Mouse (Mus musculus) right cerebral cortex, postnatal 25 days (tissue): ENCODE measurements at regions not wholly inside any gene's neighbourhood (a gene's known extent, or its start where the extent isn't known, plus 50 kb on each side); places are given as distances from the start of the nearest gene placed in this dataset.

Experiments
- DNase-seq: peaks from one replicate; pipeline ENCODE4 v3.0.0; 2022

GRCm38 (mm10) chr1:120921540-120921939, 319.3 kb downstream of the En1 start:
- no peak for DNase-seq

DNA sequence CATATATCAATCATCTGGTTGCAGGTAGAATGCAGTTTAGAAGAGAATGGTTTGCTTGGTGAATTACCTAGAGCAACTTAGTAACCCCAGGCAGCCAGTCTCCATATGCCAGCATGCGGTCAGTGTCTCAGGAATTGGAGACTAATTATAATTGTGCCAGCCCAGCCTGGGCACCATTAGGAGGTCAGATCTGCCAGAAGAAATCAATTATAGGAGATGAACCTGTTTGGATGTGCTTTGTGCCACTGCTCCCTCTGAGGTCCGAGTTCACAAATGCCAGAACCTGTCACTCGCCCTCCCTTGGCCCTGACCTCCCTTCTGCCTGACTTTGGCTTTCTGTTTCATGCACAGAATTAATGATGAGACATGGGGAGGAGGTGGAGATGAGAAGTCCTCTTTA, 323.1 kb downstream of the En1 start:
- DNase-seq: no peak

GRCm38 (mm10) chr1:120930141-120930540, 327.9 kb downstream of the En1 start:
- DNase-seq: no peak

DNA sequence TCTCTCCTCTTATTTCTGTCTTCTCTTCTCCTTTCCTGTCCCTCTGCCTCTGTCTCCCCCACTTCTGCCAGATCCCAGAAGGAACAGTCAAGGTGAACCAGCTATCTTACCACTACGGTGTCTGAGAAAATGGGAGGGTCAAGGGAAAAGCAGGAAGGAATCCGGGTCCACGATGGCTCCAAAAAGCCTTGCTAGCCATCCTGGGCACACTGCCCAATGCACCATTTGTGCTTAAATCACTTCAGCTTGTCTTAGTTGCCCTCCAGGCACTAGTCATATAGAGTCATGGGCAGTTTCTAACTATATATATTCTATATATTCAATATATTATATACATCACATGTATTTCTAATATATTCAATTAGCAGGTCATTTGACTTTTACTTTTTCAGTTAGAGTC, 333.1 kb downstream of the En1 start:
- no peak for DNase-seq

DNA sequence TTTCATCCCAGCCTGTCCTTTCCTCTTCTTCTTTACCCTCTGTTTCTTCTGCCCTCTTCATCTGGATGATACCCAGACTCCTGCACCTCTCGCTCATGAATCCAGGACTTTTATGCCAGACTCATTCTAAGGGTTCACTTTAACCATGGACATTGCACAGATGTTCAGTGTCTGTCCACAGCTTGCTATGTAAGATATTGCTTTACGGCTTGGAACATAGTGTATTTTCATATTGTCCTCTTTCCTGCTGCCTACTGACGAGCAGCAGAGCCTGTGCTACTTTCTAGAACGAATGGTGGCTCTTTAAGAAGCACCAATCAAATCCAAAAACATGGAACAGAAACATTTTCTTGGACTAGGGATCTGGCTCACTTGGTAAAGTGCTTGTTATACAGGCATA, 341.5 kb downstream of the En1 start:
- no peak for DNase-seq

GRCm38 (mm10) chr1:120946349-120946748, 344.1 kb downstream of the En1 start:
- no peak for DNase-seq

- DNase-seq: no peak
Measured at GRCm38 (mm10) chr1:120961235-120961634, 359.0 kb downstream of the En1 start.

DNA sequence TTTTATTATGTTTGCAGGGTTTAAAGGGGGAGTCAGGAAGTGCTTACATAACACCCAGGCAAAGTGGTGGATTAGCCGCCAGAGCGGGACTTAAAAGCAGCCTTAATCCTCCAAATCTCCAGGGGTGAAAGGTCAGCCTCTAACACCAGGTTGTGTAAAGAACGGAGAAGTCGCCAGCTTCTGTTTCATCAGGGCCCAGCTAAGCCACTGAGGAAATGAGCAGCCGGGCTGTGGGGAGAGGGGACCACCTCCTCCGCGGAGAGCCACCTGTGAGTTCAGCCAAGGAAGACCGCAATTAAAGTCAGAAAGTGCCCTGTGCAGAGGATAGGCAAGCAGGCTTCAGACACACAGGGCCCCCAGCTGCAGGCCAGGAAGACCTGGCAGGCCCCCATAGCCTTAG, 359.8 kb downstream of the En1 start:
- DNase-seq: no peak

DNA sequence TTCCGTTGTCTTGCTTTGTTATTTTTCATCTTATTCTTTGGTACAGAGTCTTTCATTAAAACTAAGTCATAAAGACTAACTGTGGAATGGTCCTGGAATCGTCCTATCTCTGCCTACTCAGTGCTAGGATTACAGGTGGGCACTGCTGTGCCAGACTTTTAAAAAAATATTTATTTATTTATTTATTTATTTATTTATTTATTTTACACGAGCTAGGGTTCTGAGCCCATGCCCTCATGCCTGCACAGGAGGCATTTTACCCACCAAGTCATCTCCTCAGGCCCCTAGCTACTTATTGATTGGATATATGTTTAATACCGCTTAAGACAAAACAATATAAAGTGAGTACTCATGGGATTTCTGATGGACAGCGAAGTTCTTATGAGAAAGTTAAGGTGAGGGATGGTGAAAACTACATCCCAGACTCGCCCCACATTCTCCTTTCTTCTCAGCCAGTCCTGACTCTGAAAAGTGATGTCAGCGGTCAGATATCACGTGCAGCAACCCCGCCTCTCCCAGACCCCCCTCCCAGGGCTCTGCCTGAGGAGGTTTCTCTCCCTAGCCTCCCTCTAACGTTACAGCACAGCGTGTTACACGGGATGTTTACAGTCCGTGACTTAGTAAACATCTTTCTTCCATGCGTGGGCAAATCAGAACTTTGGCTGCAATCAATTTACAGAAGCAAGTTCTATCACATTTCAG, 361.4 kb downstream of the En1 start:
- no peak for DNase-seq

DNA sequence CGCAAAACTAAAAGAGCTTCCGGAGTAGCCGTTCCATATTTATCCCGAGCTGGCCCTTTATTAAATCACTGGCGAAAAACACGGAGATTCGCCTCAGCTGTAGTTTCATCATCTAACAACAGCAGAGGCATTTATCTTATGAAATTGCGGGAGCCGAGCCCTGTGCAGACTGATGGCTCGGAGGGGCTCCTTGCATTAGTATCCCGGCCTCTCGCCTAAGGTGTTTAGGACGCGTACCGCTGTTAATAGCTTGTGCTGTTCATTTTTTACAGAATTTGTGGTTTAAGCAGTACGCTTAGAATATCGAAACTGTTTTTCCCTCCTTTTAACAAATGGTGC, 361.9 kb downstream of the En1 start:
- no peak for DNase-seq

DNA sequence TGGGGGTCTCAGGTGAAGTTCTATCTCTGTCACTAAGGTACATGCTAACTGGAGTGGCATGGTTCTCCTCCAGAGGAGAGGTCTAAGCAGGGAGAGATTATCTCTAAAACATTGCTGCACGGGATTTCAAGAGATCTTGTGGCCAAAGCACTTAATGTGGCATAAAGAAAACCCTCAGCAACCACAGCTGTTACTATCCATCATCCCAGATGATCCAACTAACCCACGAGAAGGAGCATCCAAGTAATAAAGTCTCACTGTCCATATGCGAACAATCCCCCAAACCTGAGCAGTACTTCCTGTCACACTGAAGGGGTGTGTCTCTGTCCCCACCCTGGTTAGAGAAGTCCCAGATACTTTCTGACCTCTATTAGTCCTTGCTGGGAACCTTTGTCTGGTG, 363.9 kb downstream of the En1 start:
- DNase-seq: no peak

DNA sequence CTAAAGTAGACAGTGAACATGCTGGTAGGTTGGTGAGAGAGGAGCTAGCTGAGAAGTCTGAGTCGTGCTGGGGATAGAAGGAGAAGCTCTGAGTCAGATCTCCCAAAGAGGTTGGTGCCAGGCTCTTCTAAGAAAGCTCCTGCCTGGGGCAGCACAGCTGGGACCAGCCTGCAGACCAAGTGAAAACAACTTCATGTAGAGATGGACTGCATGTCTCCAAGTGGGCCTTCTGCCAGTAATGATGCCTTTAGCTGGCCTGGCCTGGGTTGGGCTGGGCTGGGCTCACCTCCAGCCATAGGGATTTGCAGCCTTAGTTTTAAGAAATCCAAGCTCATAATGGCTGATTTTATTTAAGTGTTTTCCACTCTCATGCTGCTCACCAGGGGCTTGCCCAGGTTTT, 357.7 kb downstream of the Insig2 start:
- DNase-seq: no peak

- no peak for DNase-seq
Measured at GRCm38 (mm10) chr1:121004535-121004934, 327.9 kb downstream of the Insig2 start.

DNA sequence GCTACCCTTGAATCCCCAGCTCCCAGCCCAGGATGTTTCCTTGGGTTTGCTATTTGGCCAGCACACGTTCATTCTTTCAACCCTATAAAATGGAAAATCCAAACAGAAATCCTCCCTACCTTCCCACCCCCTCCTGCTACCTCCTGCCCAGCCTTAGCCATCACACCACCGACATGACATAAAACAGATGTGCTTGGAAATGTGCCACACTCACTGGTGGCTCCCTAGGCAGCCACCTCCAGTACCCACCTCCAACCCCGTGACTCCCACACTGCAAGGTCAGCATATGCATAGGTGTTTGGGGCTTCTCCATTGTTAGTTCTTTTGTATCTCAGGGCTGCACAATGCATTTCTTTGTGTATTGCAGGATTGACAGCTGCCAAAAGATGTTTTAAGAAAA, 327.2 kb downstream of the Insig2 start:
- no peak for DNase-seq

DNA sequence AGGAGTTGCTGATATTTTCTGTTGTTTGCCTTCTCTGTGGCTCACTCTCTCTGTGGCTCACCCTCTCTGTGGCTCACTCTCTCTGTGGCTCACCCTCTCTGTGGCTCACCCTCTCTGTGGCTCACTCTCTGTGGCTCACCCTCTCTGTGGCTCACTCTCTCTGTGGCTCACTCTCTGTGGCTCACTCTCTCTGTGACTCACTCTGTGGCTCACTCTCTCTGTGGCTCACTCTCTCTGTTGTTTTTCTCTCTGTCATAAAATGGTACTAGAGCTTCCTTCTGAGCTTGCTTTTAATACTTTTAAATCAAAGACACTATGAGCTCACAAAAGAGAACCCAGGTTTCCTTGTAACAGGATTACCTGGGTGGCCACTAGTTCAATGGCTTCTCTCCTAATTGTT, 320.3 kb downstream of the Insig2 start:
- no peak for DNase-seq

DNA sequence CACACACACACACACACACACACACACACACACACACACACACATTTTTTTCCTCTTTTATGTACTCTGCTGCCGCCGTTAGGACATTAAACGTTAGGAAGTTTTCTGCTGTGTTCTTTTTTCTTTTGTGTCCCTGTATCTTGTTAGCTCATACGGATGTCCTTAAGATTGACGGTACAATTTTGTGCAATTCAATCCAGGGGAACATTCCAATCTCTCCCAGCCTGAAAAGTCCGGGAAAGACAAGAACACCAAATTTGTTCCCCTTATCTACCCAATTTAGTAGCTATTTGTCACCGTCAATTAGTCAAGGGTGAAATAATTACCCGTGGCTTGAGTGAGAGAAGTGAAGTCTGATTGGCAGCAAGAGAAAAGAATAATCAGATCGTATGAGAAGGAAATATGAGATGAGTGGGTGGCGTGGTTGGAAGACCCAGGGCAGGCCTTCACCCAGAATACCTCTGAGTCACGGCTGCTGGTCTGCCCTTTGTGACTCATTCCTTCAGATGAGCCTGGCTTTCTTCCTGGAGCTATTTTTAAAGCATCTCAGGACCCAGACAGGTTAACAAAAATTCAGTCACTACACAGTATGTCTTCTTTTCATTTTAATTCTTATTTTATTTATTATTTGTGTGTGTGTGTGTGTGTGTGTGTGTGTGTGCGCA, 318.4 kb downstream of the Insig2 start:
- no peak for DNase-seq

- no peak for DNase-seq
Measured at GRCm38 (mm10) chr1:121029375-121029774, 303.0 kb downstream of the Insig2 start.

DNA sequence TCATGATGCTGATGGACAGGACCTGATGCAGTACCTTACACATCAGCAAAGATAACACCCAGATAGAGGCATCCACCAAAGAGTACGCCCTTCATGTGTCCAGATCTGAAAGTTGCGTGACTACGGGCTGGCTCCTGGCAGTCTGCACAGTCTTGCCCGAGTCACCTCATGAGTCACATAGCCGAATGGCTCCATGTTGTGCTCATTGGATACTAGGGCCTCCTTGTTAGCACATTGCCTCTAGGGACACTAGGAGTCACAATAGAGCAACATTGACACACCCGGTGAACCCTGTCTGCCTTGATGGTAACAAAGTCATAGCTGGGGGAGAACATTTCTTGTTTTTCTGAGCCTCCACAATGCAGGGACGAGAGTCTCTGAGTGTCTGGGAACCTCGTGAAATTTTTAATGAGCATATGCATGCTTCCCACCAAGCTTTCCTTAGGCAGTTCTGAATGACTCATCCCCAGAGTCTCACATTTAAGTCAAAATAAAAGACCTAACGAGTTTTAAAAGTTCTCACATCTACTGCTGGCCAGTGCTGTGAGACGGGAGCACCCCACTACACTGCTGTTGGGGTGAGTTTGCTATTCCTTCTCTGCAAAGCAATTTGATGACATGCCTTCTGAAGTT, 297.5 kb downstream of the Insig2 start:
- no peak for DNase-seq

DNA sequence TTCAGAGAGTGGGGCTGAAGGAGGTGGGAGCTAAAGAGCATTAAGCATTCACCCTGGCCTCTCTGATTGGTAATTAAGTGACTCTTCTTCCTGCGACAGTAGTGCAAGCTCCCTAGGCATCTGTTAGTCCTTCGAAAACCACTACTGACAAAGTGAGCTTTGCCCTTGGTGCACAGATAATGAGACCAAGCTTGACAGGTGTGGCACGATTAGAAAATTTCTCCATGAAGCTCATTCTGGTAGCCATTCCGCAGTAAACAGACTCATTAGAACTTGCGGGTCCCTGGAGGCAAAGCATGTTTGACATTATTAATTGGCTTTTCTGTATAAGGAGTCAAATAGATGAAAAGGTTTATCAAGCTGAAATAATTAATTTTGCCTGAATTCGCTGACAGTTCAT, 285.8 kb downstream of the Insig2 start:
- no peak for DNase-seq

DNA sequence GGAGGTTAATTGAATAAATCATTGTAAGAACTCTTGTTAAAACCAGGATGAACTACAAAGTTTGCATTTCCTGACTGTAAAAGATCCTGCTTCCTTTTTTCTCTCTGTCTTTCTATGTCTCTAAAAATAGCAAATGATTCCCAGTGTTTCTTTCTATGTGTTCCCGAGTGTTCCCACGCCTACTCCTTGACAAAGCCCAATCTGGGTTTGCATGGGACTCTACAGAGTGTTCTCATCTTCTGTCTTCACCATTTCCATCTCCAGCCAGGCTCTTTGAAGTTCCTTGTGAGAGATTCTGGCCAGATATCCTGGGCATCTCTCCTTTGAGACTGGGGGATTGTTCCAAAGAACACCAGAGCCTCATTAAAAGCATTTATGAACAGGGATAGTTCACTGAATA, 285.0 kb downstream of the Insig2 start:
- peak; percentile 11 for DNase-seq

DNA sequence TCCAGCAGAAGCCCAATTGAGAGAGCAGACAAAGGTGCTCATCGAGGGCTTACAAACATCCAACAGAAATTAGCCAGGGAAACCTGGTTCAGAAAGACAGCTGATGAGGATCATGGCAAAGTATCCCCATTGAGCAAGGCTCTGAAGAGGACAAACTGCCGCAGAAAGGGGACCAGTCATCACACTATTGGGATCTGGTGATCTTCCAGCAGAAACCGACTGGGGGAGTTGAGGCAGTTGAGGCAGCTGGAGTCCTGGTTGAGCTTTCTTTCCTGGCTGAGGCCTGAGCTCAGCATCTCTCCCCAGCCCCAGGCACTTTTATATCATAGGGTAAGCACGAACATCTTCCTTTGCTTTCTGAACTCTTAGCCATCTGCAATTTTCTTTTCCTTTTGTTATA, 282.7 kb downstream of the Insig2 start:
- no peak for DNase-seq

DNA sequence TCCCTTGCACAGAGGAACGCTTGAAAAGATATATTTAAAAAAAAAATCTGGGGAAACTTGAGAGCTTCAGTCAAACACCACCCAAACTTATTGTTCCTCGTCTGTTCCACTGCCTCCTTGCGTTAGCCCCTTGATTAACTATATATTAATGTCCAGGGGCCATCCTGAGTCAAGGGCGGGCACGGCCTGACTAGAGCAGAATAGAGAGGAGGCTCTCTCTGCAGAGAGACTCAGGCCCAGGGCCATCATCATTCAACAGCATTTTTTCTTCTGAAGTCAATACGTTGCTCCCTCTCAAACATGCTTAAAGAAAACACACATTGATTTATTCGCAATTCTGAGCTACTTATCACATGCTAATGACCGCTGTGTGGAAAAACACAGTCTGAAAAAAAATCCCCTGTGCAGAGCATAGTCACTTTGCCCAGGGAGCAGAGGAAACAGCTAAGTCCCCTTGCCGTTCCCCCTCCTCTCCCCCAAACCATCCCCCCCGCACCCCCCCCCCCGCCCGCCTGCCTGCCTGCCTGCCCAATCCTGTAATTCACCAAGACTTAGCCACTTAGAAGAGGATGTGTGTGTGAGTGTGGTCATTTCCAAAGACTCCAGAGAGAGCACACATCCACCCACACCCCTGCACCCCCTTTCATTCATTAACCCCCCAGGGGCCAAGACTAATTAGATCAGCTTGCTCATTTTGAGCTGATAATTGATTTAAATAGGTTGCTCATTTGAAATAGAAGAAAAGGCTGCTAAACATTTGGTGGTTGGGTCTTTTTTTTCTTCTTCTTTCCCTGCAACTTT, 281.5 kb downstream of the Insig2 start:
- no peak for DNase-seq

- DNase-seq: no peak
Measured at GRCm38 (mm10) chr1:121051496-121052119, 280.8 kb downstream of the Insig2 start.
